Mouse (Mus musculus): Measurements from ENCODE around the gene Celf2.

DNA sequence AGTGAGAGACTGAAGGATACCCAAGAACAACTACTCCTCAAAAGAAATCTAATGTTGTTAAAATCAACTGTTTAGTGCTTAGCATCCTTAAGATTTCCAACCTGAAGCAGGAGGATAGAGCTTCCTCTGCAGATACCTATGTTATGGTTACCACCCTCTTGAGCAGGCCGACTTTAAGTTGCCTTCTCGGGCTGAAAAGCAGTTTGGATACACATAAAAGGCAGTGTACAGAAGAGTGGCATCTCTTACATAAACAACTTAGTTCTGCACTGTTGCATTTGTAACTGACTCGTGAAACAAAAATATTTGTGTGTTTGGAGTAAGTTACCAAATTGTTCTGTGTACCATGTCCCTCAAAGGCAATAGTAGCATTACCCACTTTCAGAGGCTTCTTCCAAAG is 435.6 kb downstream of the Celf2 start:
- TF ChIP-seq POLR2A (IDR thresholded peaks at IDR 0.05; ENCODE audit: borderline replicate concordance, low read depth, low read length) = no peak
- no peak for TF ChIP-seq CTCF (IDR thresholded peaks at IDR 0.05; ENCODE audit: low read depth, low read length)

Data from bone marrow macrophage, adult 2 months (primary cell).